Mouse (Mus musculus) heart, postnatal 14 days (tissue): Measurements from ENCODE around the gene Tshb. TPM values are rescaled to one million over a fixed set of nuclear protein-coding genes. Genes with fewer than 3 reads are reported as not detected.
A peak's percentile ranks its signal among the peaks of the same experiment; 100 is the strongest.

Experiments used
- DNase-seq, 2 experiments: peaks; one replicate each; pipeline ENCODE4 v3.0.0; 2021 to 2022
- intact Hi-C: fragments of 180-260 bp; cut with DNase I; formaldehyde crosslinking; loops from one replicate; pipeline ENCODE4 v1.15.1; 2025
- long read RNA-seq, 2 experiments: library from polyadenylated mRNA; stranded (forward); transcript quantifications; one replicate each; pipeline ENCODE4 v2.0.0; 2021
- total RNA-seq, 2 experiments: library from RNA; stranded (reverse); gene quantifications; 2 replicates each; pipeline ENCODE4 v1.2.3; 2021

The Tshb gene
- not detected for total RNA-seq
- long read RNA-seq, experiment 1, result 0 reads
- long read RNA-seq, experiment 2, result 0 reads

GRCm38 (mm10) chr3:102782618-102783017 lies at the start of gene Tshb:
Gene Tshb, minus strand, starts transcription at chr3:102782718.
- DNase-seq, result no peak
- intact Hi-C loops, result no loop called here

GRCm38 (mm10) chr3:102803937-102804336 lies 21.4 kb upstream of the Tshb start:
- intact Hi-C loops, result loop anchor here (1.0 to 10.0 kb wide), 3 partner anchors 89 to 551 kb away; no protein-coding TSS in a partner anchor
- peak; percentile 80 to 86 for DNase-seq

GRCm38 (mm10) chr3:102787369-102787768 lies 4.9 kb upstream of the Tshb start:
- DNase-seq, result no peak
- intact Hi-C loops, result no loop called here

- intact Hi-C loops, result no loop called here
These were observed 9.5 kb downstream of the Tshb start for GRCm38 (mm10) chr3:102773018-102773417.

GRCm38 (mm10) chr3:102764850-102765249 lies 17.7 kb downstream of the Tshb start:
- no peak for DNase-seq
- intact Hi-C loops, result loop anchor here (5.0 kb wide), 1 partner anchor 48 kb away; no protein-coding TSS in a partner anchor

More at GRCm38 (mm10) chr3:102773018-102773417, 9.5 kb downstream of the Tshb start:
- no peak for DNase-seq

GRCm38 (mm10) chr3:102763713-102764400 lies 18.7 kb downstream of the Tshb start:
- DNase-seq, result peak; percentile 47
- intact Hi-C loops, result loop anchor here (5.0 kb wide), 1 partner anchor 47 kb away; no protein-coding TSS in a partner anchor

- intact Hi-C loops, result loop anchor here (5.0 kb wide), 1 partner anchor 45 kb away; no protein-coding TSS in a partner anchor
- no peak for DNase-seq
These were observed 20.1 kb downstream of the Tshb start for GRCm38 (mm10) chr3:102762388-102762787.

- no peak for DNase-seq
- intact Hi-C loops, result loop anchor here (5.0 kb wide), 1 partner anchor 43 kb away; no protein-coding TSS in a partner anchor
These were observed 22.3 kb downstream of the Tshb start for GRCm38 (mm10) chr3:102760236-102760635.

- no peak for DNase-seq
These were observed 25.5 kb downstream of the Tshb start for GRCm38 (mm10) chr3:102757019-102757418.

GRCm38 (mm10) chr3:102755801-102756200 lies 26.7 kb downstream of the Tshb start:
- peak in 1 of 2 experiments; percentile 20 for DNase-seq
- intact Hi-C loops, result no loop called here

More at GRCm38 (mm10) chr3:102757019-102757418, 25.5 kb downstream of the Tshb start:
- intact Hi-C loops, result no loop called here

- intact Hi-C loops, result no loop called here
- no peak for DNase-seq
These were observed 30.1 kb downstream of the Tshb start for GRCm38 (mm10) chr3:102752457-102752856.

- DNase-seq, result no peak
- intact Hi-C loops, result no loop called here
These were observed 30.5 kb downstream of the Tshb start for GRCm38 (mm10) chr3:102752053-102752452.

- intact Hi-C loops, result no loop called here
- no peak for DNase-seq
These were observed 31.0 kb downstream of the Tshb start for GRCm38 (mm10) chr3:102751536-102751935.

- no peak for DNase-seq
- intact Hi-C loops, result no loop called here
These were observed 31.4 kb downstream of the Tshb start for GRCm38 (mm10) chr3:102751136-102751535.

GRCm38 (mm10) chr3:102748686-102749085 lies 33.8 kb downstream of the Tshb start:
- intact Hi-C loops, result no loop called here
- no peak for DNase-seq

- intact Hi-C loops, result no loop called here
- no peak for DNase-seq
These were observed 34.5 kb downstream of the Tshb start for GRCm38 (mm10) chr3:102748038-102748437.

GRCm38 (mm10) chr3:102746174-102746573 lies 36.3 kb downstream of the Tshb start:
- no peak for DNase-seq
- intact Hi-C loops, result no loop called here

GRCm38 (mm10) chr3:102744657-102745056 lies 37.9 kb downstream of the Tshb start:
- intact Hi-C loops, result no loop called here
- peak in 1 of 2 experiments; percentile 40 for DNase-seq

GRCm38 (mm10) chr3:102743781-102744471 lies 38.6 kb downstream of the Tshb start:
- DNase-seq, result no peak
- intact Hi-C loops, result no loop called here

- DNase-seq, result no peak
- intact Hi-C loops, result no loop called here
These were observed 39.3 kb downstream of the Tshb start for GRCm38 (mm10) chr3:102743202-102743601.

GRCm38 (mm10) chr3:102742725-102743124 lies 39.8 kb downstream of the Tshb start:
- intact Hi-C loops, result no loop called here
- no peak for DNase-seq
